9 mouse cellular contexts compared by ENCODE assay signal in the genomic region with DNA sequence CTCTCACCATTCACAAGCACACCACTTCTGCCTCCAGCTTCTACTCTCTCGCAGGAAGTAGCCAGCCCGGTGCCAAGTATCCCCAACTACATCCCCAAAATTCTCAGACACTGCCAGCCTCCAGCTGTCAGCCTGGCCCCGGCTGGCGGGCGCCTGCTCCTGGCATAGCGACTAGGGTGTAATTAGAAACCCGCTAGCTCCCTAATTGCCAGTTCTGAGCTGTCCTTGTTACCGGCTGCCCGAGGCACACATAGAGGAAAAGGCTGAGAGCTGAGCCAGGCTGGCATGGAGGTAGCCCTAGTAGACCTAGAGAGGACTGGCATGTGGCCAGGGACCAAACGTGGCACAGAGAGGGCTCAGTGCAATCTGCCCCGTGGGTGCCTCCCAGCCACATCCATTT. TPM values are rescaled to one million over a fixed set of nuclear protein-coding genes. Genes with fewer than 3 reads are reported as not detected.
A peak's percentile ranks its signal among the peaks of the same experiment; 100 is the strongest.
DNase-seq lines count a peak whose midpoint lies in the region; ATAC-seq lines count a peak whose summit lies in the region.
"Had no signal": no experiment of that assay in that cellular context is flagged by ENCODE, and none has a peak within 500 bp of the region (broad histone marks: within the 10 kb centered on the region; RNA-seq: fewer than 3 reads in every experiment).

No protein-coding gene starts in this region.

- peaks cover 46% of the 10 kb centered on the region for H3K36me3 ChIP-seq in liver, embryonic 12.5 days
- H3K36me3 ChIP-seq: heart, embryonic 15.5 days had no signal

- no peak overlapping the region for H3K4me3 ChIP-seq in liver, embryonic 12.5 days
- H3K4me3 ChIP-seq: heart, embryonic 15.5 days had no signal

- ATAC-seq in liver, embryonic 12.5 days: no peak

- peaks cover 5% of the 10 kb centered on the region for H3K9me3 ChIP-seq in liver, embryonic 12.5 days (replicated peaks)
- H3K9me3 ChIP-seq: heart, embryonic 15.5 days had no signal

- WGBS in liver, embryonic 12.5 days (ENCODE audit: insufficient replicate concordance): 73% methylated on average over 11 of the region's 11 CpGs

- peak; percentile 55 for DNase-seq in adrenal gland, postnatal 10 days
- DNase-seq in adrenal gland, postnatal 4 days (ENCODE audit: low spot score in 2 of 2): no peak
- peak; percentile 90 for DNase-seq in Muller cell, postnatal 12 days (ENCODE audit: inconsistent ontology term)
- peak; percentile 72 to 76 for DNase-seq in frontal cortex, adult 2 months (ENCODE audit: extremely low spot score in 1 of 2, low spot score in 1 of 2)
- DNase-seq in left cerebral cortex, adult 11 months (ENCODE audit: low spot score): peak; percentile 66
- DNase-seq in testis, postnatal 14 days (ENCODE audit: low spot score): no peak
- DNase-seq in embryo, embryonic 10 days (ENCODE audit: low spot score): no peak

- peaks cover 10% of the 10 kb centered on the region; the same call in 1 of the 2 replicates for H3K4me1 ChIP-seq in liver, embryonic 12.5 days
- H3K4me1 ChIP-seq: heart, embryonic 15.5 days had no signal

- no peak overlapping the region for H3K27ac ChIP-seq in liver, embryonic 12.5 days
- H3K27ac ChIP-seq: heart, embryonic 15.5 days had no signal

- H3K4me2 ChIP-seq in liver, embryonic 12.5 days: no peak overlapping the region
- H3K4me2 ChIP-seq: heart, embryonic 15.5 days had no signal

- H3K9ac ChIP-seq in liver, embryonic 12.5 days: no peak overlapping the region
- H3K9ac ChIP-seq: heart, embryonic 15.5 days had no signal

- no peaks in the 10 kb centered on the region for H3K27me3 ChIP-seq in liver, embryonic 12.5 days (replicated peaks)
- H3K27me3 ChIP-seq: heart, embryonic 15.5 days had no signal

RNA-seq across cellular contexts. Expression of a gene that starts 8.1 kb away (rescaled TPM):
- total RNA-seq in adrenal gland, postnatal 10 days (2021): 100 to 1,000 TPM; 112 to 253 TPM
- total RNA-seq in adrenal gland, postnatal 4 days (2021): 100 to 1,000 TPM in 1 of 2 experiments, 10 to 100 TPM in 1; 12.4 to 127 TPM
- polyA plus RNA-seq in frontal cortex, adult 2 months (2012; rRNA removed): 0.10 and 0.11 TPM in 2 replicates
- polyA plus RNA-seq in liver, embryonic 12.5 days (2016; fragmentation: Nextera tagmentation; extraction: Ambion mirVana): 351 and 375 TPM in 2 replicates

RNA-seq across cellular contexts. Expression of a gene that starts 8.8 kb away (rescaled TPM):
- 100 to 1,000 TPM; 121 to 219 TPM for total RNA-seq in adrenal gland, postnatal 10 days (2021)
- total RNA-seq in adrenal gland, postnatal 4 days (2021): 100 to 1,000 TPM in 1 of 2 experiments, 10 to 100 TPM in 1; 45.8 to 111 TPM
- polyA plus RNA-seq in frontal cortex, adult 2 months (2012; rRNA removed): 33.0 and 33.1 TPM in 2 replicates
- polyA plus RNA-seq in liver, embryonic 12.5 days (2016; fragmentation: Nextera tagmentation; extraction: Ambion mirVana): 158 and 172 TPM in 2 replicates

RNA-seq across cellular contexts. Expression of a gene that starts 23.2 kb away (rescaled TPM):
- 10 to 100 TPM; 13.0 to 15.2 TPM for total RNA-seq in adrenal gland, postnatal 10 days (2021)
- 10 to 100 TPM; 18.1 to 18.4 TPM for total RNA-seq in adrenal gland, postnatal 4 days (2021)
- polyA plus RNA-seq in frontal cortex, adult 2 months (2012; rRNA removed): 13.2 and 14.4 TPM in 2 replicates
- 24.8 and 25.0 TPM in 2 replicates for polyA plus RNA-seq in liver, embryonic 12.5 days (2016; fragmentation: Nextera tagmentation; extraction: Ambion mirVana)

RNA-seq across cellular contexts. Expression of a gene that starts 30.2 kb away (rescaled TPM):
- 10 to 100 TPM; 20.9 to 24.6 TPM for total RNA-seq in adrenal gland, postnatal 10 days (2021)
- total RNA-seq in adrenal gland, postnatal 4 days (2021): 10 to 100 TPM; 12.9 to 17.8 TPM
- 0.84 and 1.3 TPM in 2 replicates for polyA plus RNA-seq in frontal cortex, adult 2 months (2012; rRNA removed)
- 19.6 and 21.4 TPM in 2 replicates for polyA plus RNA-seq in liver, embryonic 12.5 days (2016; fragmentation: Nextera tagmentation; extraction: Ambion mirVana)

RNA-seq across cellular contexts. Expression of a gene that starts 55.3 kb away (rescaled TPM):
- total RNA-seq in adrenal gland, postnatal 10 days (2021): 100 to 1,000 TPM; 112 to 130 TPM
- 100 to 1,000 TPM; 142 to 156 TPM for total RNA-seq in adrenal gland, postnatal 4 days (2021)
- 86.2 and 95.8 TPM in 2 replicates for polyA plus RNA-seq in frontal cortex, adult 2 months (2012; rRNA removed)
- polyA plus RNA-seq in liver, embryonic 12.5 days (2016; fragmentation: Nextera tagmentation; extraction: Ambion mirVana): 46.6 and 47.9 TPM in 2 replicates

Comparison
In these comparisons a context has a peak if more than half of its experiments do, and no peak if none do; other contexts are left out.
1. DNase-seq: peak in adrenal gland, postnatal 10 days (single experiment), Muller cell, postnatal 12 days (single experiment), frontal cortex, adult 2 months (2 of 2) and left cerebral cortex, adult 11 months (single experiment); none in adrenal gland, postnatal 4 days (0 of 2), testis, postnatal 14 days (single experiment) and embryo, embryonic 10 days (single experiment).